Mouse (Mus musculus): ENCODE measurements at regions not wholly inside any gene's neighbourhood (a gene's known extent, or its start where the extent isn't known, plus 50 kb on each side); places are given as distances from the start of the nearest gene placed in this dataset.

DNA sequence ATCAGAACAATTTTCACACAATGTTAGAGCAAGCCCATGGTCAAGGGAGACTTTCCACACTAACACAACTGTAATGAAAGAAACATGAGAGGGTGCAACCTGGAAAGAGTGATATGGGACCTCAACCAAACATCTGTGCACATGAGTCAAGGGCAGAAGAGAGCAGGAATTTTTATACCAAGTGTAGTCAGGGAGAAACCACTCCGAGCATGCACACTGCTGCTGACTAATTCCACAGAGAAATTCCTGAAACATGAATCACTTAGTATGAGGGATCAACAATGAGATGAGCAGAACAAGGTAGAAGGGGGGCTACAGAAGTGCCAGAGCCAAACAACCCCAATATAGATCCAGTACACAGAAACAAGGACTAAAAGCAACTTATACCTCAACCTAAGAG is 363.1 kb upstream of the Fbxo33 start:
- H3K9me3 ChIP-seq = no peaks in the 10 kb centered on the region
- no peaks in the 10 kb centered on the region for H3K36me3 ChIP-seq
- H3K27me3 ChIP-seq = no peaks in the 10 kb centered on the region
- H3K4me2 ChIP-seq (replicated peaks) = no peak overlapping the region
- no peak overlapping the region for H3K4me3 ChIP-seq
- no peak overlapping the region for H3K27ac ChIP-seq
- no peak overlapping the region for H3K9ac ChIP-seq
- H3K4me1 ChIP-seq = no peaks in the 10 kb centered on the region
- WGBS = 62% methylated on average over 1 of the region's 1 CpGs
- no peak for ATAC-seq (ENCODE audit: low FRiP score, low read depth)

DNA sequence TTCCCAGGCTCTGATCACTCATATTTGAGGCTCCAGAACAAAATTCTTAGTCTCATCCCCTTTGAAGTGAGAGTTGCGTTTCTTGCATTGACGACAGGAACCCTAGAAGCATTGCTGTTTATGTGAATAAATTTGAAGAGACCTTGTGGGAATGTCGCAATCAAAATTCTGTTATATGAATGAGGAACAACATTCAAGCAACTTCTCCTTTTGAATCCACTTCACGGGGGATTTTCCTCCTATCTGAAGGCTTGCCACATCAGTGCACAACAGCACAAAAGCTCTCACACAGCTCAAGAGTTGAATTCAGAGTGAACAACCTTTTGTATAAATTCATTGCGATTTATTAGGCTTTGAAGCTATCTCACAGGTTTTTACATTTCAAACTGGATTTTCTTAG is 360.2 kb upstream of the Fbxo33 start:
- no peaks in the 10 kb centered on the region for H3K9me3 ChIP-seq
- WGBS = 89% methylated on average over 5 of the region's 5 CpGs
- no peak overlapping the region for H3K4me3 ChIP-seq
- no peaks in the 10 kb centered on the region for H3K36me3 ChIP-seq
- H3K4me2 ChIP-seq (replicated peaks) = no peak overlapping the region
- no peaks in the 10 kb centered on the region for H3K27me3 ChIP-seq
- no peak overlapping the region for H3K9ac ChIP-seq
- ATAC-seq (ENCODE audit: low FRiP score, low read depth) = no peak
- no peaks in the 10 kb centered on the region for H3K4me1 ChIP-seq
- no peak overlapping the region for H3K27ac ChIP-seq

DNA sequence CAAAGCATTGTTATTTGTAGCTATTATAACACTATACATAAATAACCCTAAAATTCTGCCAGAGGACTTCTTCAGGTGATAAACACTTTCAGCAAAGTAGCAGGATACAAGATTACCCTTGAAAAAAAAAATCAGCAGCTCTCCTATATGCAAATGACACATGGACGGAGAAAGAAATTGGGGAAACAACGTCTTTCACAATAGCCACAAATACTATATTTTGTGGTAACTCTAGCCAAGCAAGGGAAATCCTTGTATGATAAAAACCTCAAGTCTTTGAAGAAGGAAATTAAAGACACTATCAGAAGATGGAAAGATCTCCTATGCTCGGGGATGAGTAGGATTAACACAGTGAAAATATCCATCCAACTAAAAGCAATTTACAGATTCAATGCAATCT is 344.4 kb upstream of the Fbxo33 start:
- ATAC-seq (ENCODE audit: low FRiP score, low read depth) = no peak
- 86% methylated on average over 3 of the region's 3 CpGs for WGBS

DNA sequence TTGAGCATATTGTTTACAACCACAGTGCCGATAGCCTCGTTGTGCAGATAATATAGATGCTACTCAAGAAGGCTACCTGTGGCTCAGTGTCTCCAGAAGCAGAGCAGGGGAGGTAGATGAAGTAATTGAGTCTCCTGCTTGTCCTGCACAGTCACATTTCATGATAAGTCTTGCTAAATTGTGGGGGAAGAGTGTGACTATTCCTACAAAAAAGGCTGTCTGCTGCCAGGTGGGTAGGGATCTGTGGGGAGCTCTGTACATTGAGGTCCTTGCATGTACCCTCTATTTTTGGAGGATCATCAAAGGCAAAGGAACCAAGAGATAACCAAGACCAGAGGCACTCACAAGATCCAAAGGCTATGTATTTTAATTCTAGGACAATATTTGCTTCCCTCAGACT is 320.3 kb upstream of the Fbxo33 start:
- Histone ChIP-seq H3K27ac (no peak overlapping the region), H3K36me3 (no peaks in the 10 kb centered on the region), H3K9me3 (no peaks in the 10 kb centered on the region), H3K4me3 (no peak overlapping the region), H3K9ac (no peak overlapping the region), H3K4me2 (replicated peaks) (no peak overlapping the region), H3K4me1 (no peaks in the 10 kb centered on the region), H3K27me3 (no peaks in the 10 kb centered on the region)
- ATAC-seq (ENCODE audit: low FRiP score, low read depth) = no peak
- WGBS = 77% methylated on average over 2 of the region's 2 CpGs

More for the DNA sequence above, 344.4 kb upstream of the Fbxo33 start:
- H3K9ac ChIP-seq = no peak overlapping the region
- no peaks in the 10 kb centered on the region for H3K36me3 ChIP-seq
- no peaks in the 10 kb centered on the region for H3K27me3 ChIP-seq
- no peak overlapping the region for H3K4me3 ChIP-seq
- H3K9me3 ChIP-seq = no peaks in the 10 kb centered on the region
- H3K4me1 ChIP-seq = no peaks in the 10 kb centered on the region
- H3K4me2 ChIP-seq (replicated peaks) = no peak overlapping the region
- no peak overlapping the region for H3K27ac ChIP-seq

DNA sequence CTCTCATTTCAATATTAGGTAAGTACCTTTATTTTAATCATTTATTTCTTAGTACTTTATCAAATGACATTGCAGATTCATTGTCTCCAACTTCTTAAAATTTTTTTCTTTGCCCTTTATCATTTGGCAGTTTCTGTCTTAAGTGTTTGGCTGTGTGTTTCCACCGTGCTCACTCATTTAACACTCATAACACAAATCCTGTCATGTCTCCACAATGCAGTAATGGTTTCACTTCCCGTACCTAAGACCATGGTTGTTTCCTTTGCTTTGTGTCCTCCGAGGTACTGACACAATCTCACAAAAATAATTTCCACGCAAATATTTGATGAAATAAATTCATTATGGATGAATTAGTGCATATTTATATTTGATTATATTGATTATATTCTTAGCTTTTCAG is 311.0 kb upstream of the Fbxo33 start:
- H3K27ac ChIP-seq = no peak overlapping the region
- no peaks in the 10 kb centered on the region for H3K4me1 ChIP-seq
- no peaks in the 10 kb centered on the region for H3K36me3 ChIP-seq
- H3K4me2 ChIP-seq (replicated peaks) = no peak overlapping the region
- WGBS = 83% methylated on average over 4 of the region's 4 CpGs
- no peak overlapping the region for H3K4me3 ChIP-seq
- no peaks in the 10 kb centered on the region for H3K27me3 ChIP-seq
- no peak for ATAC-seq (ENCODE audit: low FRiP score, low read depth)
- no peaks in the 10 kb centered on the region for H3K9me3 ChIP-seq
- no peak overlapping the region for H3K9ac ChIP-seq

DNA sequence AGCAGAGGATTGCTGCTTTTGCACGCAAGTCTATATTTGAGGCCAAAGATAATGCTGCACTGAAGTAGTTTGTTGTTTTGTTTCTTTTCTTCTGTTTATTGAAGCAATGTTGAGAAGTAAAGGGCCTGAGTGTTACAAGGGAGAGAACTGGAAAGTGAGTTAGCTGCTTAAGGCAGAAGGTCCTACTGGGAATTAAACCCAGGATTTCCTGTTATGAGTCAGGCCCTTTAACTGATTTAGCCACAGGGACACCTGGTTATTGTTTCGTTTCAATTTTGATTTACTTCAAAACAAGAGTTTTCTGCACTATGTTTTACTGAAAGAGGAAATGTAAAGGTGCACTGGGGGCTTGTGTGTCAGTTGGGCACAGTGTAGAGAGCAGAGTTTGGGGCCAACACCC is 303.8 kb upstream of the Fbxo33 start:
- WGBS = 63% methylated on average over 2 of the region's 2 CpGs
- no peaks in the 10 kb centered on the region for H3K9me3 ChIP-seq
- no peak overlapping the region for H3K4me3 ChIP-seq
- no peak overlapping the region for H3K4me2 ChIP-seq (replicated peaks)
- H3K9ac ChIP-seq = no peak overlapping the region
- H3K27me3 ChIP-seq = no peaks in the 10 kb centered on the region
- ATAC-seq (ENCODE audit: low FRiP score, low read depth) = no peak
- H3K36me3 ChIP-seq = no peaks in the 10 kb centered on the region
- H3K27ac ChIP-seq = no peak overlapping the region
- no peaks in the 10 kb centered on the region for H3K4me1 ChIP-seq

DNA sequence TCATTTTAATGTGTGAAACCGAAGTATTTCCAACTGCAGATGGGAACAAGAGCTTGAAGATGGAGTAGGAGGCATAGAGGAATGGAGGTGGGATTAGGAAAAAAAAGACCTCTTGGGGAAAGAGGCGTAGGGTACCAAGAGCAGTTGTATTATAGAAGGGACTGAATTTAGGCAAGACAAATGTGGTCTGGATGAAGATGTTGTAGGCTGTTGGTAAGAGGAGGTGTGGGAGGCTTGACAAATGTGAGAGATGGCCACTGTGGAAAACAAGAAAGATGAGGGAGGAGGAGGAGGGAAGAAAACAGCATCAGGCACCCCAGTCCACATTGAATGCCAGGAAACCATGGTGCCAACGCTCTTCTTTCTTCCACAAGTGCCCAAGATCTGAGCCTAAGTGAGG is 302.4 kb upstream of the Fbxo33 start:
- no peaks in the 10 kb centered on the region for H3K27me3 ChIP-seq
- H3K4me3 ChIP-seq = no peak overlapping the region
- no peak overlapping the region for H3K27ac ChIP-seq
- H3K4me1 ChIP-seq = no peaks in the 10 kb centered on the region
- no peak overlapping the region for H3K4me2 ChIP-seq (replicated peaks)
- H3K9me3 ChIP-seq = no peaks in the 10 kb centered on the region
- WGBS = 84% methylated on average over 3 of the region's 3 CpGs
- no peak overlapping the region for H3K9ac ChIP-seq
- ATAC-seq (ENCODE audit: low FRiP score, low read depth) = no peak
- H3K36me3 ChIP-seq = no peaks in the 10 kb centered on the region

DNA sequence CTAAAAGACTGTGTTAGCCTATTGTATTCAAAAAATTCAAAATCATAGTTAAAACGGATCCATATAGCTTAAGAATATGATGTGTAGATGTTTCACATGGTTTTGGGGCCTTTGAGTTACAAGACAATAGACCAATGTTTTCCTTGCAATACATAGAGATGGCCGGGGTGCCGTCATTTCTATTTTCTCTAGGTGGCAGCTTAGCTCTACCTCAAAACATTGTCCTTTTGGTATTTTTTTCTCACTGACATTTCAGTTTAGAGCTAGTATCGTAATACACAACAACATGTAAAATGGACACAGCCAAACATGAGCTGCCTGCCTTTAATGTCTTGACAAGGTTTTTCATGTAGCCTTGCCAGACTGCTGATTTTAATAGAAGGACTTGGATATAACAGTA is 290.3 kb upstream of the Fbxo33 start:
- H3K27me3 ChIP-seq = no peaks in the 10 kb centered on the region
- no peak; the same call in 1 of the 2 replicates for ATAC-seq (ENCODE audit: low FRiP score, low read depth)
- no peaks in the 10 kb centered on the region for H3K36me3 ChIP-seq
- H3K4me1 ChIP-seq = 0 out of 2 replicates have a peak, but pooled peaks cover 3% of the 10 kb centered on the region
- H3K4me2 ChIP-seq (replicated peaks) = no peak overlapping the region
- H3K9ac ChIP-seq = no peak overlapping the region
- no peaks in the 10 kb centered on the region for H3K9me3 ChIP-seq
- no peak overlapping the region for H3K4me3 ChIP-seq
- WGBS = 76% methylated on average over 4 of the region's 4 CpGs
- H3K27ac ChIP-seq = no peak overlapping the region

DNA sequence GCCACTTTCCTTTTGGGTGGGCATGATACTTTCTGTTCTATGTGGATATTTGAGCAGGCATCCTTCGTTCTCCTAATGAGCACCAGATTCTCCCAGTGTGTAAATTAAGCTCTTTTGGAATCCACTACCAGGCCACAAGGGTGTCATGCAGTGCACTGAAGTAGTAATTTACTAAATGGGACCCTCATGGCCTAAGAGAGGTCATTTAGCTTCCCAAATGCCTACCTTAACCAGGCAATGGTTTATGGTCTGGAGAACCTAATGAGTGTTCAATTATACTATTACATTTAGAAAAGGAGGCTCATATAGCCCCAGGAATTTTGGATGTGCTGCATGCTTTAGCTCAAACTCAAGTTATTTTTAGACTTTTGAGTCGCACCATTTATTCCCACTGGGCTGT is 289.6 kb upstream of the Fbxo33 start:
- H3K4me1 ChIP-seq = 0 out of 2 replicates have a peak, but pooled peaks cover 3% of the 10 kb centered on the region
- H3K27ac ChIP-seq = no peak overlapping the region
- no peak for ATAC-seq (ENCODE audit: low FRiP score, low read depth)
- H3K9ac ChIP-seq = no peak overlapping the region
- no peak overlapping the region for H3K4me2 ChIP-seq (replicated peaks)
- no peaks in the 10 kb centered on the region for H3K36me3 ChIP-seq
- H3K4me3 ChIP-seq = no peak overlapping the region
- no peaks in the 10 kb centered on the region for H3K9me3 ChIP-seq
- 28% methylated on average over 2 of the region's 2 CpGs for WGBS
- no peaks in the 10 kb centered on the region for H3K27me3 ChIP-seq

DNA sequence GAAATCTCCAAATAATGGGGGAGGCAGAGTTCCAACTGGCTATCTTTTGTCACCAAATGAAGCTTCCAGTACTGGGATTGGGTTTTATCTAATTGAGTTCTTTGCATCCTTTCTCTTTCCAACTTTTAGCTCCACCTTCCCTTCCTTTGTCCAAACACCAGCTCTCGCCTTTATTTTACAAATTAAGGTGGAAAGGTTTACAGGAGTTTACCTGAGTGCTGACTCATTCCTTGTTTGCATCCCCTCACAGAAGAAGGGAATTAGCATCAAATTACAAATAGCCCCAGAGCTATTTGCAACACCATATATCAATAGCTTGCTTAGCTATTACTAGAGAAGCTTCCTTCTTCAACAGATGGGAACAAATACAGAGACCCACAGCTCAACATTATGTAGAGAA is 287.9 kb upstream of the Fbxo33 start:
- whole genome bisulfite sequencing = 54% methylated on average over 1 of the region's 1 CpGs
- H3K4me2 ChIP-seq (replicated peaks) = no peak overlapping the region
- H3K27me3 ChIP-seq = no peaks in the 10 kb centered on the region
- H3K9ac ChIP-seq = no peak overlapping the region
- 0 out of 2 replicates have a peak, but pooled peaks cover 3% of the 10 kb centered on the region for H3K4me1 ChIP-seq
- no peak overlapping the region for H3K4me3 ChIP-seq
- H3K9me3 ChIP-seq = no peaks in the 10 kb centered on the region
- ATAC-seq (ENCODE audit: low FRiP score, low read depth) = no peak
- no peak overlapping the region for H3K27ac ChIP-seq
- no peaks in the 10 kb centered on the region for H3K36me3 ChIP-seq

DNA sequence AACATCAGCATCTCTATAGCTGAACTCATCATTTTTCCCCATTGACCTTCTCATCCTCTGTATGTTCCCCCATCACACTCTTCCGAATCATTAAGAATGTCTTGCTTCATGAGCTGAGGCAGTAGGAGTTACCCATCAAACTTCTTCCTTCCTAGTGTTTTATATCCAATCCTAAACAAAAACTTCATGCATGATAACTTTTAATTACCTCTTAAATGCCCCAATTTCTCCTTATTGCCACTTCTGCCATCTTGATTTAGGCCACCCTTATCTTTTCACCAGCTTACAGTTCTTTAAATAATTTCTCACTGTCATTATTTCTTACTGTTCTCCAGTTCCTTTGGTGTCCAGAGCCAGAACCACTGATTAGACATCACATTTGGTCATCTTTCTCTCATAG is 277.9 kb upstream of the Fbxo33 start:
- WGBS = 96% methylated on average over 1 of the region's 1 CpGs
- Histone ChIP-seq H3K4me2 (replicated peaks) (no peak overlapping the region), H3K4me1 (0 out of 2 replicates have a peak, but pooled peaks cover 3% of the 10 kb centered on the region), H3K27me3 (no peaks in the 10 kb centered on the region), H3K27ac (no peak overlapping the region), H3K9me3 (no peaks in the 10 kb centered on the region), H3K9ac (no peak overlapping the region), H3K4me3 (no peak overlapping the region), H3K36me3 (no peaks in the 10 kb centered on the region)
- no peak for ATAC-seq (ENCODE audit: low FRiP score, low read depth)

DNA sequence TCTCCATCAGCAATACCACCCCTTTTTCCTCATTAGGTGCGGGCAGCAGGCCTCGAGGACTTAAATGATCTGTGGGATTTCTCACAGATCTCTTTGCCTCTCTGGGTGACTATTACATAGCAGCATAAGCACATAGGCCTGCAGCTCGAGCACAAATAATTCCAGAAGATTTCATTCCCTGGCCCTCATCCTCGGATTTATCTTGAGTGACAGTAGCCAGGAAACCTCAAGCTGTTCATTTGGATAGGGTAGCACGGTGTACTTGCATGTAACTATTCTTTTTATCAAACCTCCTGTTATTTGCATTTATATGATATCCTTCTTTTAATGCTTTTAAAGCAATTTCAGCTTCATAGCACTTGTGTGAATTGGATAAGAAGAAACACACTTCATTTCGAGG is 268.5 kb upstream of the Fbxo33 start:
- no peak for ATAC-seq (ENCODE audit: low FRiP score, low read depth)
- Histone ChIP-seq H3K27me3 (no peaks in the 10 kb centered on the region), H3K27ac (no peak overlapping the region), H3K9ac (no peak overlapping the region), H3K4me3 (no peak overlapping the region), H3K36me3 (no peaks in the 10 kb centered on the region), H3K4me2 (replicated peaks) (no peak overlapping the region), H3K9me3 (no peaks in the 10 kb centered on the region), H3K4me1 (0 out of 2 replicates have a peak, but pooled peaks cover 1% of the 10 kb centered on the region)
- 54% methylated on average over 6 of the region's 6 CpGs for WGBS

DNA sequence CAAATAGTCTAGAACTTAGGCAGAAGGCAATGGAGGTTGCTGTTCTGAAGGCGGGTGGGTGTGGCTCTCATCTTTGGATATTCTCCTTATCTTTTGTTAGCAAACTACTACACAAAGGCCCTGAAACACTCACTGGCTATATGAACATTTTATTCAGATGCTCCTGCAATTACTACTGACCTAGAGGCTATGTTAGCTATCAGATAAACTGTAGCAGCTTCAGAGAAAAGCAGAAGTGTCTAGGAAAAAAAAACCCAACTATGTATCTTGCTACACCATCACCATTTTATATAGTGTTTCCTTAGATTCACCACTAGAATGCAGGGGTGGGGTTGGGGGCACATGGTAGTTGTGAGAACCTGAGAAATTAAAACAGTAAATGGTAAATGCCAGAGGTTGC is 268.0 kb upstream of the Fbxo33 start:
- Histone ChIP-seq H3K4me2 (replicated peaks) (no peak overlapping the region), H3K4me3 (no peak overlapping the region), H3K9ac (no peak overlapping the region), H3K27me3 (no peaks in the 10 kb centered on the region), H3K4me1 (no peaks in the 10 kb centered on the region), H3K36me3 (no peaks in the 10 kb centered on the region), H3K27ac (no peak overlapping the region), H3K9me3 (no peaks in the 10 kb centered on the region)
- 90% methylated on average over 1 of the region's 1 CpGs for WGBS
- no peak for ATAC-seq (ENCODE audit: low FRiP score, low read depth)
